Mouse (Mus musculus) bone marrow macrophage, adult 2 months (primary cell): ENCODE results near the gene P4ha1. TPM values are rescaled to one million over a fixed set of nuclear protein-coding genes. Genes with fewer than 3 reads are reported as not detected.

Experiments
- H3K27ac ChIP-seq: 2 replicates; pipeline ENCODE4 v1.5.1; 2012; ENCODE audit warnings: low read depth, low read length; ENCODE audit not compliant: insufficient read depth
- H3K4me1 ChIP-seq: 2 replicates; pipeline ENCODE4 v1.6.1; 2012; ENCODE audit warnings: low read length; ENCODE audit not compliant: control insufficient read depth, insufficient read depth
- H3K4me3 ChIP-seq: 2 replicates; pipeline ENCODE4 v1.5.1; 2012; ENCODE audit warnings: mild to moderate bottlenecking, low read length, moderate library complexity; ENCODE audit not compliant: insufficient read depth
- CTCF ChIP-seq: IDR thresholded peaks from 2 replicates; pipeline ENCODE4 v1.5.1; 2012; ENCODE audit warnings: low read depth, mild to moderate bottlenecking, low read length, moderate library complexity
- POLR2A ChIP-seq: IDR thresholded peaks from 2 replicates; pipeline ENCODE4 v1.6.1; 2012; ENCODE audit warnings: mild to moderate bottlenecking, low read depth, low read length, borderline replicate concordance
- polyA plus RNA-seq: library from polyadenylated mRNA; stranded (reverse); fragments of >200 nt; gene quantifications from 2 replicates; pipeline ENCODE4 v1.2.4, GENCODE M21; 2012; ENCODE audit not compliant: missing spikeins, insufficient read depth, insufficient read length

P4ha1 gene
- 58.7 and 59.2 TPM in 2 replicates for polyA plus RNA-seq

- TF ChIP-seq POLR2A: peak; percentile 84; the same call in 1 of the 2 replicates
- TF ChIP-seq CTCF: no peak
Observed at GRCm38 (mm10) chr10:59323100-59323487, at the start of gene P4ha1. Gene P4ha1 (plus strand): TSS chr10:59323296.

GRCm38 (mm10) chr10:59275745-59276144 lies 47.4 kb upstream of the P4ha1 start:
- Histone ChIP-seq H3K4me3 (no peak overlapping the region), H3K4me1 (no peaks in the 10 kb centered on the region), H3K27ac (no peak overlapping the region)
- no peak for TF ChIP-seq CTCF
- TF ChIP-seq POLR2A: no peak

More at GRCm38 (mm10) chr10:59323100-59323487, at the start of gene P4ha1:
- H3K27ac ChIP-seq: peak within 1 kb of the TSS; percentile 80
- H3K4me1 ChIP-seq: peaks cover 18% of the 10 kb centered on the region
- peak within 1 kb of the TSS; percentile 80 for H3K4me3 ChIP-seq

GRCm38 (mm10) chr10:59277116-59277515 lies 46.0 kb upstream of the P4ha1 start:
- Histone ChIP-seq H3K4me1 (no peaks in the 10 kb centered on the region), H3K27ac (no peak overlapping the region)

GRCm38 (mm10) chr10:59277729-59278475 lies 45.2 kb upstream of the P4ha1 start:
- Histone ChIP-seq H3K4me3 (no peak overlapping the region), H3K27ac (no peak overlapping the region), H3K4me1 (no peaks in the 10 kb centered on the region)
- TF ChIP-seq CTCF: no peak
- no peak for TF ChIP-seq POLR2A

More at GRCm38 (mm10) chr10:59277116-59277515, 46.0 kb upstream of the P4ha1 start:
- H3K4me3 ChIP-seq: no peak overlapping the region
- TF ChIP-seq POLR2A: no peak
- no peak for TF ChIP-seq CTCF

GRCm38 (mm10) chr10:59283164-59283563 lies 39.9 kb upstream of the P4ha1 start:
- TF ChIP-seq POLR2A: no peak
- TF ChIP-seq CTCF: no peak
- Histone ChIP-seq H3K27ac (no peak overlapping the region), H3K4me1 (peaks cover 12% of the 10 kb centered on the region), H3K4me3 (no peak overlapping the region)

- Histone ChIP-seq H3K4me1 (peaks cover 12% of the 10 kb centered on the region), H3K4me3 (no peak overlapping the region), H3K27ac (peak overlapping the region; percentile 44; the same call in 1 of the 2 replicates)
- TF ChIP-seq CTCF (no peak), POLR2A (no peak)
Observed at GRCm38 (mm10) chr10:59283749-59284148, 39.3 kb upstream of the P4ha1 start.

GRCm38 (mm10) chr10:59285530-59285929 lies 37.6 kb upstream of the P4ha1 start:
- Histone ChIP-seq H3K4me3 (no peak overlapping the region), H3K27ac (no peak overlapping the region), H3K4me1 (peaks cover 12% of the 10 kb centered on the region)
- TF ChIP-seq CTCF (no peak), POLR2A (no peak)

GRCm38 (mm10) chr10:59287251-59287650 lies 35.8 kb upstream of the P4ha1 start:
- TF ChIP-seq CTCF (no peak), POLR2A (no peak)
- H3K4me1 ChIP-seq: peaks cover 12% of the 10 kb centered on the region
- H3K4me3 ChIP-seq: no peak overlapping the region
- no peak overlapping the region for H3K27ac ChIP-seq

GRCm38 (mm10) chr10:59287662-59288061 lies 35.4 kb upstream of the P4ha1 start:
- Histone ChIP-seq H3K4me1 (peaks cover 12% of the 10 kb centered on the region), H3K4me3 (no peak overlapping the region), H3K27ac (no peak overlapping the region)
- TF ChIP-seq POLR2A: no peak
- TF ChIP-seq CTCF: no peak

- TF ChIP-seq POLR2A (no peak), CTCF (no peak)
- peaks cover 5% of the 10 kb centered on the region for H3K4me1 ChIP-seq
- H3K27ac ChIP-seq: no peak overlapping the region
- H3K4me3 ChIP-seq: no peak overlapping the region
Observed at GRCm38 (mm10) chr10:59289062-59289461, 34.0 kb upstream of the P4ha1 start.
